Mouse (Mus musculus) kidney, adult 2 months (tissue): Measurements from ENCODE around the gene Ehhadh. TPM values are rescaled to one million over a fixed set of nuclear protein-coding genes. Genes with fewer than 3 reads are reported as not detected.
A peak's percentile ranks its signal among the peaks of the same experiment; 100 is the strongest.

ENCODE experiments used
- DNase-seq: peaks from one replicate; pipeline ENCODE4 v3.0.0; 2021
- H3K27ac ChIP-seq: fragments of 200-500 bp; 2 replicates; pipeline ENCODE4 v1.5.1; 2012; ENCODE audit warnings: low read depth, low read length, control low read depth, inconsistent platforms; ENCODE audit not compliant: insufficient read depth
- H3K27me3 ChIP-seq: fragments of 200-500 bp; replicated peaks from 2 replicates; pipeline ENCODE4 v1.6.1; 2012; ENCODE audit warnings: mild to moderate bottlenecking, moderate library complexity, low read length, inconsistent platforms; ENCODE audit not compliant: control insufficient read depth, insufficient read depth
- H3K36me3 ChIP-seq: fragments of 200-500 bp; 2 replicates; pipeline ENCODE4 v1.6.1; 2012; ENCODE audit warnings: mild to moderate bottlenecking, moderate library complexity, low read length, inconsistent platforms; ENCODE audit not compliant: control insufficient read depth, insufficient read depth
- H3K4me1 ChIP-seq: fragments of 200-500 bp; 2 replicates; pipeline ENCODE4 v1.6.1; 2011; ENCODE audit warnings: low read length; ENCODE audit not compliant: control insufficient read depth, insufficient read depth
- H3K4me3 ChIP-seq: fragments of 200-500 bp; 2 replicates; pipeline ENCODE4 v1.5.1; 2011; ENCODE audit warnings: mild to moderate bottlenecking, low read depth, low read length, control low read depth; ENCODE audit not compliant: insufficient read depth
- CTCF ChIP-seq: fragments of 200-500 bp; conservative IDR thresholded peaks from 2 replicates; pipeline ENCODE4 v1.5.1; 2011; ENCODE audit warnings: low read depth, mild to moderate bottlenecking, control low read depth, low read length, moderate library complexity, mixed read lengths; ENCODE audit not compliant: insufficient read depth, insufficient read length
- POLR2A ChIP-seq: fragments of 200-500 bp; IDR thresholded peaks from one replicate; pipeline ENCODE4 v1.6.1; 2011; ENCODE audit warnings: low read depth, low read length, control low read depth
- WGBS: fragments of 180-500 bp; shearing (Covaris S2); methylation state at CpG from one replicate; pipeline ENCODE4 v1.1.7; 2018; 5-methylcytosine and 5-hydroxymethylcytosine counted together
- polyA plus RNA-seq: library from polyadenylated mRNA; depleted of rRNA; stranded (reverse); fragments of >200 nt; gene quantifications from 2 replicates; pipeline ENCODE4 v1.2.3, GENCODE M21; 2012; rRNA removed

Gene Ehhadh
- polyA plus RNA-seq = 224 and 248 TPM in 2 replicates

GRCm38 (mm10) chr16:21787516-21788353 is at the start of gene Ehhadh:
Ehhadh (minus strand) TSS chr16:21787807.
- Histone ChIP-seq H3K4me1 (peaks cover 10% of the 10 kb centered on the region), H3K4me3 (peak within 1 kb of the TSS; percentile 78), H3K27ac (peak within 1 kb of the TSS; percentile 84), H3K36me3 (no peaks in the 10 kb centered on the region), H3K27me3 (no peaks in the 10 kb centered on the region)
- WGBS = 6% methylated on average over 28 of the region's 28 CpGs
- TF ChIP-seq CTCF = no peak
- peak; percentile 90 for TF ChIP-seq POLR2A
- peak; percentile 95 for DNase-seq

GRCm38 (mm10) chr16:21836311-21837072 is 48.9 kb upstream of the Ehhadh start:
- H3K27ac ChIP-seq = no peak overlapping the region
- DNase-seq = no peak
- TF ChIP-seq CTCF (peak; percentile 43), POLR2A (no peak)
- no peak overlapping the region for H3K4me3 ChIP-seq
- no peaks in the 10 kb centered on the region for H3K27me3 ChIP-seq
- WGBS = 27% methylated on average over 7 of the region's 7 CpGs
- peaks cover 14% of the 10 kb centered on the region; the same call in 1 of the 2 replicates for H3K4me1 ChIP-seq
- H3K36me3 ChIP-seq = no peaks in the 10 kb centered on the region

GRCm38 (mm10) chr16:21835584-21835931 is 48.0 kb upstream of the Ehhadh start:
- Histone ChIP-seq H3K27ac (no peak overlapping the region), H3K36me3 (no peaks in the 10 kb centered on the region), H3K27me3 (no peaks in the 10 kb centered on the region), H3K4me3 (no peak overlapping the region), H3K4me1 (peaks cover 14% of the 10 kb centered on the region; the same call in 1 of the 2 replicates)
- DNase-seq = no peak
- TF ChIP-seq POLR2A (no peak), CTCF (no peak)
- WGBS = 44% methylated on average over 7 of the region's 7 CpGs

GRCm38 (mm10) chr16:21834866-21835583 is 47.4 kb upstream of the Ehhadh start:
- H3K4me3 ChIP-seq = no peak overlapping the region
- H3K36me3 ChIP-seq = no peaks in the 10 kb centered on the region
- TF ChIP-seq CTCF (no peak), POLR2A (no peak)
- DNase-seq = no peak
- WGBS = 77% methylated on average over 8 of the region's 8 CpGs
- H3K27me3 ChIP-seq = no peaks in the 10 kb centered on the region
- peaks cover 14% of the 10 kb centered on the region; the same call in 1 of the 2 replicates for H3K4me1 ChIP-seq
- H3K27ac ChIP-seq = no peak overlapping the region

GRCm38 (mm10) chr16:21833970-21834369 is 46.4 kb upstream of the Ehhadh start:
- Histone ChIP-seq H3K27ac (no peak overlapping the region), H3K4me3 (no peak overlapping the region), H3K4me1 (peaks cover 14% of the 10 kb centered on the region; the same call in 1 of the 2 replicates), H3K36me3 (no peaks in the 10 kb centered on the region), H3K27me3 (no peaks in the 10 kb centered on the region)
- 66% methylated on average over 10 of the region's 10 CpGs for WGBS
- peak; percentile 59 for DNase-seq
- TF ChIP-seq POLR2A = no peak
- TF ChIP-seq CTCF = no peak

- TF ChIP-seq POLR2A (no peak), CTCF (0 out of 2 replicates have a peak, but pooled peaks have one; percentile 10)
- H3K4me3 ChIP-seq = no peak overlapping the region
- H3K27me3 ChIP-seq = no peaks in the 10 kb centered on the region
- no peak for DNase-seq
- 84% methylated on average over 1 of the region's 1 CpGs for WGBS
- no peaks in the 10 kb centered on the region for H3K36me3 ChIP-seq
- H3K4me1 ChIP-seq = peaks cover 14% of the 10 kb centered on the region
- no peak overlapping the region for H3K27ac ChIP-seq
These were observed 45.9 kb upstream of the Ehhadh start for GRCm38 (mm10) chr16:21833469-21833868.
